Mouse (Mus musculus) neural tube, embryonic 15.5 days (tissue): ENCODE measurements around the gene Dync1li1. TPM values are rescaled to one million over a fixed set of nuclear protein-coding genes. Genes with fewer than 3 reads are reported as not detected.

ENCODE experiments used
- ATAC-seq: fragments of 200-750 bp; cut with Nextera tagmentation; 2 replicates; pipeline ENCODE4 v1.8.0; 2017; ENCODE audit warnings: mild to moderate bottlenecking, moderate TSS enrichment, moderate library complexity; ENCODE audit not compliant: low FRiP score
- H3K27ac ChIP-seq: fragments of 300-500 bp; sonication (generic); replicated peaks from 2 replicates; pipeline ENCODE4 v1.5.1; 2015; ENCODE audit warnings: mild to moderate bottlenecking, inconsistent platforms
- H3K27me3 ChIP-seq: fragments of 300-500 bp; sonication (generic); replicated peaks from 2 replicates; pipeline ENCODE4 v1.6.1; 2015; ENCODE audit warnings: inconsistent platforms
- H3K36me3 ChIP-seq: fragments of 300-500 bp; sonication (generic); 2 replicates; pipeline ENCODE4 v1.6.1; 2015; ENCODE audit warnings: inconsistent platforms
- H3K4me1 ChIP-seq: fragments of 300-500 bp; sonication (generic); 2 replicates; pipeline ENCODE4 v1.6.1; 2015; ENCODE audit warnings: inconsistent platforms
- H3K4me2 ChIP-seq: fragments of 300-500 bp; sonication (generic); 2 replicates; pipeline ENCODE4 v1.6.1; 2015; ENCODE audit warnings: inconsistent platforms, mild to moderate bottlenecking, moderate library complexity
- H3K4me3 ChIP-seq: fragments of 300-500 bp; sonication (generic); replicated peaks from 2 replicates; pipeline ENCODE4 v1.5.1; 2015; ENCODE audit warnings: mild to moderate bottlenecking, inconsistent platforms
- H3K9ac ChIP-seq: fragments of 300-500 bp; sonication (generic); replicated peaks from 2 replicates; pipeline ENCODE4 v1.6.1; 2015; ENCODE audit warnings: mild to moderate bottlenecking, inconsistent platforms
- H3K9me3 ChIP-seq: fragments of 300-500 bp; sonication (generic); replicated peaks from 2 replicates; pipeline ENCODE4 v1.6.1; 2016; ENCODE audit warnings: inconsistent platforms
- WGBS: fragments of 180-500 bp; shearing (Covaris S2); methylation state at CpG from one replicate; pipeline ENCODE4 v1.1.7; 2015; ENCODE audit warnings: mixed read lengths; 5-methylcytosine and 5-hydroxymethylcytosine counted together
- polyA plus RNA-seq: library from polyadenylated mRNA; unstranded; fragments of >200 nt; fragmentation: Nextera tagmentation; extraction: Ambion mirVana; gene quantifications from 2 replicates; pipeline ENCODE4 v1.2.1, GENCODE M21; 2015

Gene Dync1li1
- polyA plus RNA-seq, 1 experiment from 2014 or later = 140 TPM

GRCm38 (mm10) chr9:114656701-114657100 is 31.9 kb upstream of the Dync1li1 start:
- WGBS = 83% methylated on average over 3 of the region's 3 CpGs
- Histone ChIP-seq H3K4me2 (no peak overlapping the region), H3K9me3 (no peaks in the 10 kb centered on the region), H3K4me1 (no peaks in the 10 kb centered on the region), H3K4me3 (no peak overlapping the region), H3K27ac (no peak overlapping the region), H3K9ac (no peak overlapping the region), H3K36me3 (no peaks in the 10 kb centered on the region), H3K27me3 (no peaks in the 10 kb centered on the region)
- ATAC-seq = no peak

GRCm38 (mm10) chr9:114660506-114660905 is 28.1 kb upstream of the Dync1li1 start:
- 70% methylated on average over 6 of the region's 6 CpGs for WGBS
- no peaks in the 10 kb centered on the region for H3K27me3 ChIP-seq
- H3K4me1 ChIP-seq = no peaks in the 10 kb centered on the region
- no peaks in the 10 kb centered on the region for H3K36me3 ChIP-seq
- no peak for ATAC-seq
- no peaks in the 10 kb centered on the region for H3K9me3 ChIP-seq
- no peak overlapping the region for H3K27ac ChIP-seq
- no peak overlapping the region for H3K9ac ChIP-seq
- H3K4me3 ChIP-seq = no peak overlapping the region
- H3K4me2 ChIP-seq = no peak overlapping the region

GRCm38 (mm10) chr9:114660983-114661382 is 27.6 kb upstream of the Dync1li1 start:
- H3K4me2 ChIP-seq = no peak overlapping the region
- H3K4me3 ChIP-seq = no peak overlapping the region
- WGBS = 79% methylated on average over 6 of the region's 6 CpGs
- ATAC-seq = no peak
- no peaks in the 10 kb centered on the region for H3K36me3 ChIP-seq
- no peak overlapping the region for H3K27ac ChIP-seq
- H3K9ac ChIP-seq = no peak overlapping the region
- H3K9me3 ChIP-seq = no peaks in the 10 kb centered on the region
- no peaks in the 10 kb centered on the region for H3K27me3 ChIP-seq
- H3K4me1 ChIP-seq = no peaks in the 10 kb centered on the region

GRCm38 (mm10) chr9:114661991-114662390 is 26.6 kb upstream of the Dync1li1 start:
- no peak for ATAC-seq
- no peaks in the 10 kb centered on the region for H3K36me3 ChIP-seq
- 68% methylated on average over 7 of the region's 7 CpGs for WGBS
- H3K27ac ChIP-seq = no peak overlapping the region
- no peak overlapping the region for H3K4me3 ChIP-seq
- no peak overlapping the region for H3K9ac ChIP-seq
- no peaks in the 10 kb centered on the region for H3K27me3 ChIP-seq
- H3K4me2 ChIP-seq = no peak overlapping the region
- no peaks in the 10 kb centered on the region for H3K4me1 ChIP-seq
- H3K9me3 ChIP-seq = no peaks in the 10 kb centered on the region

GRCm38 (mm10) chr9:114663782-114664181 is 24.8 kb upstream of the Dync1li1 start:
- Histone ChIP-seq H3K4me2 (no peak overlapping the region), H3K4me3 (no peak overlapping the region)

GRCm38 (mm10) chr9:114666858-114667257 is 21.7 kb upstream of the Dync1li1 start:
- 85% methylated on average over 10 of the region's 10 CpGs for WGBS
- Histone ChIP-seq H3K4me2 (no peak overlapping the region), H3K4me1 (0 out of 2 replicates have a peak, but pooled peaks cover 2% of the 10 kb centered on the region), H3K36me3 (no peaks in the 10 kb centered on the region), H3K9me3 (no peaks in the 10 kb centered on the region), H3K27ac (no peak overlapping the region), H3K4me3 (no peak overlapping the region), H3K9ac (no peak overlapping the region), H3K27me3 (no peaks in the 10 kb centered on the region)
- ATAC-seq = no peak

More at GRCm38 (mm10) chr9:114663782-114664181, 24.8 kb upstream of the Dync1li1 start:
- Histone ChIP-seq H3K36me3 (no peaks in the 10 kb centered on the region), H3K27me3 (no peaks in the 10 kb centered on the region), H3K9me3 (no peaks in the 10 kb centered on the region), H3K27ac (no peak overlapping the region), H3K9ac (no peak overlapping the region), H3K4me1 (no peaks in the 10 kb centered on the region)
- no peak for ATAC-seq
- 87% methylated on average over 11 of the region's 11 CpGs for WGBS

- H3K4me3 ChIP-seq = no peak overlapping the region
- no peaks in the 10 kb centered on the region for H3K9me3 ChIP-seq
- WGBS = 90% methylated on average over 4 of the region's 4 CpGs
- no peak overlapping the region for H3K4me2 ChIP-seq
- H3K27me3 ChIP-seq = no peaks in the 10 kb centered on the region
- no peaks in the 10 kb centered on the region for H3K36me3 ChIP-seq
- H3K27ac ChIP-seq = no peak overlapping the region
- ATAC-seq = no peak
- H3K9ac ChIP-seq = no peak overlapping the region
- H3K4me1 ChIP-seq = peaks cover 10% of the 10 kb centered on the region
Observed at GRCm38 (mm10) chr9:114668047-114668446, 20.5 kb upstream of the Dync1li1 start.

GRCm38 (mm10) chr9:114669011-114669410 is 19.6 kb upstream of the Dync1li1 start:
- Histone ChIP-seq H3K4me3 (no peak overlapping the region), H3K4me1 (peaks cover 18% of the 10 kb centered on the region)
- no peak for ATAC-seq

GRCm38 (mm10) chr9:114671946-114672345 is 16.6 kb upstream of the Dync1li1 start:
- no peak for ATAC-seq
- no peak overlapping the region for H3K9ac ChIP-seq
- H3K36me3 ChIP-seq = no peaks in the 10 kb centered on the region
- no peak overlapping the region for H3K4me2 ChIP-seq
- no peaks in the 10 kb centered on the region for H3K27me3 ChIP-seq
- WGBS = 29% methylated on average over 1 of the region's 1 CpGs
- H3K9me3 ChIP-seq = no peaks in the 10 kb centered on the region
- H3K4me3 ChIP-seq = no peak overlapping the region
- H3K4me1 ChIP-seq = peaks cover 18% of the 10 kb centered on the region
- peak overlapping the region; percentile 89; the same call in 1 of the 2 replicates for H3K27ac ChIP-seq

More at GRCm38 (mm10) chr9:114669011-114669410, 19.6 kb upstream of the Dync1li1 start:
- 75% methylated on average over 5 of the region's 5 CpGs for WGBS
- Histone ChIP-seq H3K4me2 (no peak overlapping the region), H3K9ac (no peak overlapping the region), H3K9me3 (no peaks in the 10 kb centered on the region), H3K36me3 (no peaks in the 10 kb centered on the region), H3K27ac (no peak overlapping the region), H3K27me3 (no peaks in the 10 kb centered on the region)

- Histone ChIP-seq H3K9me3 (no peaks in the 10 kb centered on the region), H3K27ac (peak overlapping the region; percentile 89), H3K9ac (peak overlapping the region; percentile 41), H3K4me3 (peak overlapping the region; percentile 36), H3K4me1 (peaks cover 18% of the 10 kb centered on the region), H3K27me3 (no peaks in the 10 kb centered on the region), H3K36me3 (no peaks in the 10 kb centered on the region), H3K4me2 (peak overlapping the region; percentile 66)
- 7% methylated on average over 24 of the region's 24 CpGs for WGBS
- ATAC-seq = peak; percentile 82
Observed at GRCm38 (mm10) chr9:114672703-114673561, 15.7 kb upstream of the Dync1li1 start.

GRCm38 (mm10) chr9:114673626-114674025 is 15.0 kb upstream of the Dync1li1 start:
- H3K9me3 ChIP-seq = no peaks in the 10 kb centered on the region
- ATAC-seq = no peak
- H3K27ac ChIP-seq = peak overlapping the region; percentile 89
- peak overlapping the region; percentile 36; the same call in 1 of the 2 replicates for H3K4me3 ChIP-seq
- WGBS = 62% methylated on average over 2 of the region's 2 CpGs
- H3K27me3 ChIP-seq = no peaks in the 10 kb centered on the region
- H3K9ac ChIP-seq = no peak overlapping the region
- H3K36me3 ChIP-seq = no peaks in the 10 kb centered on the region
- peaks cover 18% of the 10 kb centered on the region for H3K4me1 ChIP-seq
- peak overlapping the region; percentile 66 for H3K4me2 ChIP-seq

GRCm38 (mm10) chr9:114678576-114678975 is 10.0 kb upstream of the Dync1li1 start:
- Histone ChIP-seq H3K9ac (no peak overlapping the region), H3K9me3 (no peaks in the 10 kb centered on the region), H3K4me2 (no peak overlapping the region), H3K4me3 (no peak overlapping the region), H3K27ac (no peak overlapping the region), H3K36me3 (no peaks in the 10 kb centered on the region), H3K27me3 (no peaks in the 10 kb centered on the region), H3K4me1 (peaks cover 3% of the 10 kb centered on the region)
- 77% methylated on average over 5 of the region's 5 CpGs for WGBS
- ATAC-seq = no peak
